Mouse (Mus musculus) G1E (cell line): ENCODE results near the gene Moxd1.

ENCODE experiments used
- CTCF ChIP-seq: IDR thresholded peaks from 2 replicates; pipeline ENCODE4 v1.5.1; 2012; ENCODE audit warnings: low read depth, low read length, inconsistent platforms, mixed read lengths
- GATA1 ChIP-seq: IDR thresholded peaks from 2 replicates; pipeline ENCODE4 v1.6.1; 2012; ENCODE audit warnings: borderline replicate concordance, low read length, inconsistent platforms, mixed read lengths
- GATA2 ChIP-seq: IDR thresholded peaks from 2 replicates; pipeline ENCODE4 v1.6.1; 2012; ENCODE audit warnings: low read depth, low read length, inconsistent platforms, borderline replicate concordance
- POLR2AphosphoS5 ChIP-seq: IDR thresholded peaks from 2 replicates; pipeline ENCODE4 v1.6.1; 2012; ENCODE audit warnings: low read depth, low read length, inconsistent platforms; ENCODE audit not compliant: insufficient replicate concordance
- TAL1 ChIP-seq: conservative IDR thresholded peaks from 2 replicates; pipeline ENCODE4 v1.6.1; 2012; ENCODE audit warnings: low read depth, low read length, inconsistent platforms, mixed read lengths

GRCm38 (mm10) chr10:24217558-24218268 lies 5.6 kb upstream of the Moxd1 start:
- TF ChIP-seq CTCF = no peak
- no peak for TF ChIP-seq TAL1
- TF ChIP-seq GATA1 = no peak
- TF ChIP-seq POLR2AphosphoS5 = no peak
- no peak for TF ChIP-seq GATA2
